Mouse (Mus musculus) CH12.LX (cell line): Measurements from ENCODE around the gene 0610030E20Rik.

Experiments
- CTCF ChIP-seq, 2 experiments: IDR thresholded peaks in 1 of 2; conservative IDR thresholded peaks in 1 of 2; 2 replicates each; pipeline ENCODE4 v1.5.1; 2011 to 2012; ENCODE audit warnings: low read depth in 2 of 2, low read length in 2 of 2, improper control_type of control experiment in 1 of 2, inconsistent platforms in 1 of 2, mild to moderate bottlenecking in 1 of 2, moderate library complexity in 1 of 2
- ELF1 ChIP-seq: IDR thresholded peaks from 2 replicates; pipeline ENCODE4 v1.6.1; 2014; ENCODE audit warnings: low read depth, mild to moderate bottlenecking, inconsistent platforms, low read length, improper control_type of control experiment
- EP300 ChIP-seq: IDR thresholded peaks from 2 replicates; pipeline ENCODE4 v1.6.1; 2011; ENCODE audit warnings: low read length, improper control_type of control experiment
- JUND ChIP-seq: conservative IDR thresholded peaks from 2 replicates; pipeline ENCODE4 v1.6.1; 2011; ENCODE audit warnings: low read depth, low read length, improper control_type of control experiment
- MAFK ChIP-seq: IDR thresholded peaks from 2 replicates; pipeline ENCODE4 v1.6.1; 2011; ENCODE audit warnings: low read length, improper control_type of control experiment; ENCODE audit not compliant: insufficient replicate concordance
- MAX ChIP-seq: IDR thresholded peaks from 2 replicates; pipeline ENCODE4 v1.6.1; 2011; ENCODE audit warnings: low read length, improper control_type of control experiment
- NELFE ChIP-seq: IDR thresholded peaks from 2 replicates; pipeline ENCODE4 v1.6.1; 2011; ENCODE audit warnings: low read depth, low read length, improper control_type of control experiment
- NRF1 ChIP-seq: IDR thresholded peaks from 2 replicates; pipeline ENCODE4 v1.6.1; 2014; ENCODE audit warnings: low read depth, mild to moderate bottlenecking, inconsistent platforms, low read length, improper control_type of control experiment, moderate library complexity
- POLR2A ChIP-seq: IDR thresholded peaks from 2 replicates; pipeline ENCODE4 v1.6.1; 2011; ENCODE audit warnings: low read depth, mild to moderate bottlenecking, improper control_type of control experiment, low read length
- POLR2AphosphoS2 ChIP-seq: IDR thresholded peaks from 2 replicates; pipeline ENCODE4 v1.6.1; 2011; ENCODE audit warnings: low read depth, low read length, improper control_type of control experiment
- RAD21 ChIP-seq: IDR thresholded peaks from 2 replicates; pipeline ENCODE4 v1.6.1; 2011; ENCODE audit warnings: low read depth, mild to moderate bottlenecking, low read length, improper control_type of control experiment, moderate library complexity
- SIN3A ChIP-seq: IDR thresholded peaks from 2 replicates; pipeline ENCODE4 v1.6.1; 2012; ENCODE audit warnings: low read length, improper control_type of control experiment, inconsistent platforms
- ZNF384 ChIP-seq: IDR thresholded peaks from 2 replicates; pipeline ENCODE4 v1.6.1; 2012; ENCODE audit warnings: low read depth, low read length, improper control_type of control experiment, inconsistent platforms

DNA sequence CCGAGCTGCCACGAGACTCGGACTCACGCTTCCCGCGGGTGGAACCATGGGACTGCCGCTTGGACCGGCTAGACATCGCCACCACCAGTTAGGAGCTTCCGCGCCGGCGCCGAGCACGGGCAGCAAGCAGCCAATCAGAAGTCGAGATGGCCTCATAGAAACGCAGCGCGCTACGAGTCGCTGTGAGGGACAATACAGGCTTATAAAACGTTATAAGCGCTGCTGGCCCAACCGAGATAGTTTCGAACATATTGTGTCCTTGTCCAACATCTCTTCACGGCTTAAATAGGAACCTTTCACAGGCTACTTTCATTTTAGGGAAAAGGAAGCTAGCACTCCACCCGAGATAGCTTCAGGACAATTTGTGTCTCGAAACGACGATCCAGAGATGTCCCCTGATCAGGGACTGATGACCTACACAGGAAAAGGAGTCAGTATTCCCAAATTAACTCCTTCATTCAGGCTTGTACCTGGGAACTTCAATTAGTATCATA is 2.0 kb upstream of the 0610030E20Rik start, which contains the start of gene Usp39:
- TF ChIP-seq ELF1 = peak; percentile 90
- TF ChIP-seq MAFK = no peak
- no peak for TF ChIP-seq ZNF384
- peak; percentile 93 for TF ChIP-seq POLR2A
- no peak for TF ChIP-seq CTCF (conservative IDR thresholded peaks at IDR 0.05 in 1 of 2, IDR thresholded peaks at IDR 0.05 in 1 of 2; ENCODE audit: low read depth in 2 of 2, low read length in 2 of 2)
- TF ChIP-seq POLR2AphosphoS2 = 0 out of 2 replicates have a peak, but pooled peaks have one; percentile 45
- no peak for TF ChIP-seq JUND
- no peak for TF ChIP-seq EP300
- TF ChIP-seq MAX = peak; percentile 77; the same call in 1 of the 2 replicates
- TF ChIP-seq RAD21 = no peak
- peak; percentile 87 for TF ChIP-seq NELFE
- TF ChIP-seq SIN3A = peak; percentile 88
- peak; percentile 80 for TF ChIP-seq NRF1
